Mouse (Mus musculus) lung, postnatal 0 days (tissue): ENCODE results near the gene Mea1.
A peak's percentile ranks its signal among the peaks of the same experiment; 100 is the strongest.

ENCODE experiments used
- CTCF ChIP-seq: IDR thresholded peaks from 2 replicates; pipeline ENCODE4 v1.5.1; 2016; ENCODE audit warnings: antibody characterized with exemption, mild to moderate bottlenecking
- EP300 ChIP-seq: IDR thresholded peaks from 2 replicates; pipeline ENCODE4 v1.6.1; 2016; ENCODE audit warnings: antibody characterized with exemption, mild to moderate bottlenecking, control low read depth

DNA sequence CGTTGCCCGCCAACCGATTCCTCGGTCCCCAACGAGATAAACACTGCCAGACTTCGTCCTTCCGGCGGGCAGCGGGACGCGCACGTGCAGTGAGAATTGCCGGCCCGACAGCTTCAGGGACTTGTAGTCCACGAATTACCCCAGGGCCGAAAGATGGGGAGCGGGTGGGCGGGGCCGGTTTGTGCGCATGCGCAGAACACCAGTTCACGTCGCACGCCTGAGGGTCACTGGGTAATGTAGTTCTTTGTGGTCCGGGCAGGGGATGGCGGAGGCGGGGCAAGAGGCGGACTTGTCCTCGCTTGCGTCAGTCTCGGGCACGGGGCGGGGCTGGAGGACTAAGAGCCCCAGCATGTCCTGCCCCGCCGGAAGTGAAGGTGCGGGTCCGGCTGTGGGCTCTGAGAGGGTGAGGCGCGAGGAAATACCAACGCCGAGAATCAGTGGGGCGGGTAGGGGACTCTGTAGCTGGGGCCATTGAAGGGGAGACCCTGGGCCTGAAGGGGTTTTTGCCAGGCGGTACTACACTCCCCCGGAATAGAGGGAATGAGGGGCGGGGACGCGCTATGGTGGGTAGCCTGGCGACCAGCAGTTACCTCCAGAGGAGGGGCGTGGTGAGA lies 2.3 kb downstream of the Mea1 start, which contains the start of gene Klhdc3:
- peak; percentile 36 for TF ChIP-seq CTCF
- peak; percentile 31; the same call in 1 of the 2 replicates for TF ChIP-seq EP300
